Mouse (Mus musculus): ENCODE measurements around the gene Col20a1. TPM values are rescaled to one million over a fixed set of nuclear protein-coding genes. Genes with fewer than 3 reads are reported as not detected.
A peak's percentile ranks its signal among the peaks of the same experiment; 100 is the strongest.

Gene Col20a1
- total and polyA plus RNA-seq, 2 experiments = 0.92 to 1.1 TPM

DNA sequence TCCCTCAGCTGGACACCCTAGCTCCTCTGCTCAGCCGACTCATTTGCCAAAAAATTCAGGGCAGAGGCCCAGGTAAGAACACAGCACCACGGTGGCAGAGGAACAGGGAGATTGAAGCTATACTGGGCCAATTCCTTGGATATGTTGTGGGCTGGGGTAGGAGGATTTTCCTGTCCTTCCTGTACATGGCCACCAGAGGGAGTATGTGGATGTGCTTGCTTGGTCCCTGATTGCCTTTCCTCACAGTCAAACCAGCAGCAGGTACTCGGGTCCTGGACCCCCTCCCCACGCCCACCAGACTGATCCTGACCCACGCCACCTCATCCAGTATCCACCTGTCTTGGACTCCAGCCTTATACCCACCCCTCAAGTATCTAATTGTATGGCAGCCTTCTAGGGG, 10.1 kb downstream of the Col20a1 start:
- H3K27me3 ChIP-seq (ENCODE audit: control insufficient read depth, insufficient read depth, low read length) = no peaks in the 10 kb centered on the region
- H3K27ac ChIP-seq (replicated peaks; ENCODE audit: insufficient read depth, low read depth, low read length) = no peak overlapping the region
- WGBS = 4% methylated on average over 5 of the region's 5 CpGs
- no peaks in the 10 kb centered on the region for H3K4me1 ChIP-seq (ENCODE audit: control insufficient read depth, insufficient read depth, low read length)
- H3K79me2 ChIP-seq (ENCODE audit: control insufficient read depth, insufficient read depth, low read length) = no peaks in the 10 kb centered on the region
- H3K9ac ChIP-seq (ENCODE audit: low read depth, low read length) = no peak overlapping the region
- H3K4me3 ChIP-seq (ENCODE audit: insufficient read depth, low read depth, low read length) = no peak overlapping the region
- peak; percentile 37 for DNase-seq (ENCODE audit: extremely low read depth, low read depth, low spot score)
- TF ChIP-seq CTCF (IDR thresholded peaks at IDR 0.05; ENCODE audit: low read depth, low read length) (peak; percentile 80), POLR2A (IDR thresholded peaks at IDR 0.05; ENCODE audit: extremely low read depth, insufficient read depth, low read length) (no peak)
- H3K36me3 ChIP-seq (ENCODE audit: control insufficient read depth, insufficient read depth, low read length) = no peaks in the 10 kb centered on the region

GRCm38 (mm10) chr2:180996905-180997304, 10.6 kb downstream of the Col20a1 start:
- no peaks in the 10 kb centered on the region for H3K36me3 ChIP-seq (ENCODE audit: control insufficient read depth, insufficient read depth, low read length)

GRCm38 (mm10) chr2:181007054-181007453, 20.7 kb downstream of the Col20a1 start:
- H3K79me2 ChIP-seq (ENCODE audit: control insufficient read depth, insufficient read depth, low read length) = no peaks in the 10 kb centered on the region
- no peak overlapping the region for H3K27ac ChIP-seq (replicated peaks; ENCODE audit: insufficient read depth, low read depth, low read length)
- no peaks in the 10 kb centered on the region for H3K27me3 ChIP-seq (ENCODE audit: control insufficient read depth, insufficient read depth, low read length)
- 81% methylated on average over 4 of the region's 4 CpGs for WGBS
- H3K4me1 ChIP-seq (ENCODE audit: control insufficient read depth, insufficient read depth, low read length) = no peaks in the 10 kb centered on the region
- TF ChIP-seq CTCF (IDR thresholded peaks at IDR 0.05; ENCODE audit: low read depth, low read length) = no peak
- H3K9ac ChIP-seq (ENCODE audit: low read depth, low read length) = no peak overlapping the region
- H3K36me3 ChIP-seq (ENCODE audit: control insufficient read depth, insufficient read depth, low read length) = no peaks in the 10 kb centered on the region
- no peak for DNase-seq (ENCODE audit: extremely low read depth, low read depth, low spot score)
- no peak overlapping the region for H3K4me3 ChIP-seq (ENCODE audit: insufficient read depth, low read depth, low read length)

More at GRCm38 (mm10) chr2:180996905-180997304, 10.6 kb downstream of the Col20a1 start:
- Histone ChIP-seq H3K79me2 (ENCODE audit: control insufficient read depth, insufficient read depth, low read length) (no peaks in the 10 kb centered on the region), H3K27me3 (ENCODE audit: control insufficient read depth, insufficient read depth, low read length) (no peaks in the 10 kb centered on the region), H3K27ac (replicated peaks; ENCODE audit: insufficient read depth, low read depth, low read length) (no peak overlapping the region), H3K4me3 (ENCODE audit: insufficient read depth, low read depth, low read length) (no peak overlapping the region), H3K4me1 (ENCODE audit: control insufficient read depth, insufficient read depth, low read length) (no peaks in the 10 kb centered on the region), H3K9ac (ENCODE audit: low read depth, low read length) (no peak overlapping the region)
- WGBS = 78% methylated on average over 3 of the region's 3 CpGs
- DNase-seq (ENCODE audit: extremely low read depth, low read depth, low spot score) = no peak
- TF ChIP-seq CTCF (IDR thresholded peaks at IDR 0.05; ENCODE audit: low read depth, low read length) (no peak), POLR2A (IDR thresholded peaks at IDR 0.05; ENCODE audit: extremely low read depth, insufficient read depth, low read length) (no peak)

- H3K27me3 ChIP-seq (ENCODE audit: control insufficient read depth, insufficient read depth, low read length) = no peaks in the 10 kb centered on the region
- H3K36me3 ChIP-seq (ENCODE audit: control insufficient read depth, insufficient read depth, low read length) = no peaks in the 10 kb centered on the region
- 87% methylated on average over 5 of the region's 5 CpGs for WGBS
- no peak for DNase-seq (ENCODE audit: extremely low read depth, low read depth, low spot score)
- no peaks in the 10 kb centered on the region for H3K4me1 ChIP-seq (ENCODE audit: control insufficient read depth, insufficient read depth, low read length)
- no peak for TF ChIP-seq POLR2A (IDR thresholded peaks at IDR 0.05; ENCODE audit: extremely low read depth, insufficient read depth, low read length)
- TF ChIP-seq CTCF (IDR thresholded peaks at IDR 0.05; ENCODE audit: low read depth, low read length) = no peak
- H3K9ac ChIP-seq (ENCODE audit: low read depth, low read length) = no peak overlapping the region
- no peak overlapping the region for H3K4me3 ChIP-seq (ENCODE audit: insufficient read depth, low read depth, low read length)
- no peaks in the 10 kb centered on the region for H3K79me2 ChIP-seq (ENCODE audit: control insufficient read depth, insufficient read depth, low read length)
- no peak overlapping the region for H3K27ac ChIP-seq (replicated peaks; ENCODE audit: insufficient read depth, low read depth, low read length)
Measured at GRCm38 (mm10) chr2:181008339-181008738, 22.0 kb downstream of the Col20a1 start.

GRCm38 (mm10) chr2:181031406-181031934, 45.1 kb downstream of the Col20a1 start:
- H3K27ac ChIP-seq (replicated peaks; ENCODE audit: insufficient read depth, low read depth, low read length) = no peak overlapping the region
- 76% methylated on average over 11 of the region's 11 CpGs for WGBS
- H3K79me2 ChIP-seq (ENCODE audit: control insufficient read depth, insufficient read depth, low read length) = no peaks in the 10 kb centered on the region
- H3K4me3 ChIP-seq (ENCODE audit: insufficient read depth, low read depth, low read length) = no peak overlapping the region
- H3K4me1 ChIP-seq (ENCODE audit: control insufficient read depth, insufficient read depth, low read length) = no peaks in the 10 kb centered on the region
- no peak for DNase-seq (ENCODE audit: extremely low read depth, low read depth, low spot score)
- no peak overlapping the region for H3K9ac ChIP-seq (ENCODE audit: low read depth, low read length)
- TF ChIP-seq POLR2A (IDR thresholded peaks at IDR 0.05; ENCODE audit: extremely low read depth, insufficient read depth, low read length) = no peak
- TF ChIP-seq CTCF (IDR thresholded peaks at IDR 0.05; ENCODE audit: low read depth, low read length) = no peak
- no peaks in the 10 kb centered on the region for H3K36me3 ChIP-seq (ENCODE audit: control insufficient read depth, insufficient read depth, low read length)
- no peaks in the 10 kb centered on the region for H3K27me3 ChIP-seq (ENCODE audit: control insufficient read depth, insufficient read depth, low read length)

DNA sequence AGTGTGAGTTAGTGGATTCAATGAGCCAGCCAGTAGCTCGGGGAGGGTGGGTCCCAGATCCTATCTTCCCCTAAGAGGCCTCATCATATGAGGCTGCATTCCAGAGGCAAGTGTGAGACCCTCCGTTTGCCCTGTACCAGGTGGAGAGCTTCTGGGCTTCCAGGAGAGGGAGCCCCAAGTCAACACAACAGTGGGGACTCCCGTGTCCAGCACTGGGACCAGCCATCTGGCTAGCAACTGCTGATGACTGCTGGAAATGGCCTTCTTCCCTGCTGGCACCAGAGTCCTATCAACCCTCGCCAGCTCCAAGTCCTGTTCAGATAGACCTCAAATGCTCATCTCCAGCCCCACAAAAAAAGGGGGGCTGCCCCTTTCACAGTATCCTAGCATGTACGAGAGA, 46.1 kb downstream of the Col20a1 start:
- H3K27ac ChIP-seq (replicated peaks; ENCODE audit: insufficient read depth, low read depth, low read length) = no peak overlapping the region
- DNase-seq (ENCODE audit: extremely low read depth, low read depth, low spot score) = peak; percentile 38
- H3K9ac ChIP-seq (ENCODE audit: low read depth, low read length) = no peak overlapping the region
- no peaks in the 10 kb centered on the region for H3K36me3 ChIP-seq (ENCODE audit: control insufficient read depth, insufficient read depth, low read length)
- no peaks in the 10 kb centered on the region for H3K79me2 ChIP-seq (ENCODE audit: control insufficient read depth, insufficient read depth, low read length)
- TF ChIP-seq POLR2A (IDR thresholded peaks at IDR 0.05; ENCODE audit: extremely low read depth, insufficient read depth, low read length) = no peak
- TF ChIP-seq CTCF (IDR thresholded peaks at IDR 0.05; ENCODE audit: low read depth, low read length) = peak; percentile 68
- H3K4me3 ChIP-seq (ENCODE audit: insufficient read depth, low read depth, low read length) = no peak overlapping the region
- no peaks in the 10 kb centered on the region for H3K4me1 ChIP-seq (ENCODE audit: control insufficient read depth, insufficient read depth, low read length)
- 55% methylated on average over 5 of the region's 5 CpGs for WGBS
- H3K27me3 ChIP-seq (ENCODE audit: control insufficient read depth, insufficient read depth, low read length) = no peaks in the 10 kb centered on the region

Measured in liver, adult 2 months (tissue).